Mouse (Mus musculus): ENCODE measurements around the gene Gm14226. TPM values are rescaled to one million over a fixed set of nuclear protein-coding genes. Genes with fewer than 3 reads are reported as not detected.

Gene Gm14226
- total RNA-seq, 1 experiment from 2014 or later, result not detected

DNA sequence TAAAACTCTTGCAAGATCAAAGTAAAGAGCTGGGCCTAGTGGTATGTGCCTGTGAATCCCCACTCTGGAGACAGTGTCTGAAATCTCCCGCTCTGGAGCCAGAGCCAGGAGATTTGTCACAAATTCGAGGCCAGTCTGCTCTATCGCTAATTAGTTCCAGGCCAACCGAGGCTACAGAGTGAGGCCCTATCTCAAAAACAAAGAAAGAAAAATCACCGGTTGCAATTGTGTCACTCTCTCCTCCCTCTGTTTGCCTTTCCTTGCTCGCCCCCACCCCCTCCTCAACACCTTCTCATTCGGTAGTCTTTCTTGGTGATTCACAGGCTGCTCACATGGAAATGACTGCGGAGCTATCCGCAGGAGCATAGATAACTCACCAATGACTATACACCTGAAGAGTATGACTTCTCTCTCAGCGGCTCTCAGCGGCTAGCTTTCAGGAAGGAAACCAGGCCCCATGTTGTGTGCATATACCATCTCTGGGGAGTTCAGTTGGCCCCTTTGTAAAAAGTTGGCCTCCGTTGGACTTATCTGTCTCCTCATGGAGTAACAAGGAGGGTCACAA, 56.8 kb downstream of the Gm14226 start:
- ATAC-seq (replicated peaks in 1 of 2; ENCODE audit: insufficient read depth in 1 of 2, low FRiP score in 2 of 2, low TSS enrichment in 1 of 2, low read depth in 1 of 2, poor library complexity in 2 of 2, severe bottlenecking in 2 of 2), result no peak

DNA sequence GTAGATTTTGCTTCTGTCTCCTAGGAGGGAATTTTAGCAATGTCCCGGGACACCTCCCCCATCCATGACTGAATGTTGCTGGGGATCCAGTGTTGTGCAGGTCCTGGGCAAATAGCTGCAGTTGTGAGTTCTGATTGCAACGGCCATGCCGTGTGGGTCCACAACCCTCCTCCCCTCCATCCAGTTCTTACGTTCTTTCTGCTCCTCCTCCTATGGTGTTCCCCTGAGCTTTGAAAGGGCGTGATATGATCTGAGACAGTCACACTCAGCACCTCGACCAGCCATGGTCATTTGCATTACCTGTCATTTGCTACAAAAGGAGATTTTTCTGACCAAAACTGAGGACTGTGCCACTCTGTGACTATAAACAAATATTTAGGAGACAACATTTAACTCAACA, 57.6 kb downstream of the Gm14226 start:
- ATAC-seq (replicated peaks in 1 of 2; ENCODE audit: insufficient read depth in 1 of 2, low FRiP score in 2 of 2, low TSS enrichment in 1 of 2, low read depth in 1 of 2, poor library complexity in 2 of 2, severe bottlenecking in 2 of 2), result no peak

Other genes starting within 250 kb of the Gm14226 start
- gene Gm14214, start 248.2 kb upstream of the Gm14226 start, total RNA-seq (2017), result not detected in 2 replicates
- gene Raly, start 227.2 kb upstream of the Gm14226 start, total RNA-seq (2017), result 180 and 207 TPM in 2 replicates
- not detected in 2 replicates for gene a, start 226.9 kb upstream of the Gm14226 start, total RNA-seq (2017)
- 167 and 192 TPM in 2 replicates for gene Eif2s2, start 125.3 kb upstream of the Gm14226 start, total RNA-seq (2017)
- 70.5 and 73.7 TPM in 2 replicates for gene Ahcy, start 56.2 kb downstream of the Gm14226 start, total RNA-seq (2017)
- 57.3 and 65.5 TPM in 2 replicates for gene Itch, start 115.2 kb downstream of the Gm14226 start, total RNA-seq (2017)
- 237 and 279 TPM in 2 replicates for gene Dynlrb1, start 218.3 kb downstream of the Gm14226 start, total RNA-seq (2017)

Measured in hematopoietic stem cell, adult 5-6 weeks (primary cell).